Mouse (Mus musculus): ENCODE measurements around the gene Prss53. TPM values are rescaled to one million over a fixed set of nuclear protein-coding genes. Genes with fewer than 3 reads are reported as not detected.
"Not testable (repeated sequence)": the region's sequence is repeated elsewhere in the genome, so short reads cannot be mapped to it uniquely, and the experiment has no call there.

The Prss53 gene
- total RNA-seq, 2 experiments from 2014 or later, result 0.39 TPM; not detected in 1

GRCm38 (mm10) chr7:127912938-127913337 is 22.2 kb upstream of the Prss53 start:
- ATAC-seq (replicated peaks; ENCODE audit: poor library complexity), result no peak

GRCm38 (mm10) chr7:127912190-127912871 is 21.6 kb upstream of the Prss53 start, which contains the start of gene Kat8:
Kat8 (plus strand) TSS chr7:127912516.
- peak; percentile 98 for ATAC-seq (replicated peaks; ENCODE audit: poor library complexity)

GRCm38 (mm10) chr7:127908656-127909055 is 17.9 kb upstream of the Prss53 start:
- no peak for ATAC-seq (replicated peaks; ENCODE audit: poor library complexity)

GRCm38 (mm10) chr7:127907939-127908338 is 17.2 kb upstream of the Prss53 start:
- no peak for ATAC-seq (replicated peaks; ENCODE audit: poor library complexity)

GRCm38 (mm10) chr7:127903971-127904796 is 13.4 kb upstream of the Prss53 start, which contains the start of gene Bckdk:
Bckdk (plus strand) TSS chr7:127904082.
- peak; percentile 86 for ATAC-seq (replicated peaks; ENCODE audit: poor library complexity)

GRCm38 (mm10) chr7:127901772-127902171 is 11.0 kb upstream of the Prss53 start:
- ATAC-seq (replicated peaks; ENCODE audit: poor library complexity), result no peak

GRCm38 (mm10) chr7:127899997-127900396 is 9.2 kb upstream of the Prss53 start:
- ATAC-seq (replicated peaks; ENCODE audit: poor library complexity), result no peak

- no peak for ATAC-seq (replicated peaks; ENCODE audit: poor library complexity)
Observed at GRCm38 (mm10) chr7:127898179-127898956, 7.6 kb upstream of the Prss53 start.

GRCm38 (mm10) chr7:127897542-127897941 is 6.8 kb upstream of the Prss53 start:
- ATAC-seq (replicated peaks; ENCODE audit: poor library complexity), result no peak

- ATAC-seq (replicated peaks; ENCODE audit: poor library complexity), result peak; percentile 43
Observed at GRCm38 (mm10) chr7:127896384-127896783, 5.6 kb upstream of the Prss53 start.

- not testable (repeated sequence) for ATAC-seq (replicated peaks; ENCODE audit: poor library complexity)
Observed at GRCm38 (mm10) chr7:127895891-127896290, 5.1 kb upstream of the Prss53 start.

- peak; percentile 91 for ATAC-seq (replicated peaks; ENCODE audit: poor library complexity)
Observed at GRCm38 (mm10) chr7:127895442-127895841, 4.7 kb upstream of the Prss53 start, which contains the start of the genes Gm21974 and Vkorc1. Gm21974 (minus strand) TSS chr7:127895454. Vkorc1 (minus strand) TSS chr7:127895617.

GRCm38 (mm10) chr7:127894480-127894879 is 3.7 kb upstream of the Prss53 start:
- no peak for ATAC-seq (replicated peaks; ENCODE audit: poor library complexity)

GRCm38 (mm10) chr7:127888821-127889220 is 1.9 kb downstream of the Prss53 start:
- ATAC-seq (replicated peaks; ENCODE audit: poor library complexity), result peak; percentile 43; the same call in 1 of the 2 replicates

- no peak for ATAC-seq (replicated peaks; ENCODE audit: poor library complexity)
Observed at GRCm38 (mm10) chr7:127887781-127888180, 3.0 kb downstream of the Prss53 start.

- ATAC-seq (replicated peaks; ENCODE audit: poor library complexity), result no peak
Observed at GRCm38 (mm10) chr7:127887191-127887590, 3.6 kb downstream of the Prss53 start.

GRCm38 (mm10) chr7:127886551-127886950 is 4.2 kb downstream of the Prss53 start:
- ATAC-seq (replicated peaks; ENCODE audit: poor library complexity), result no peak

GRCm38 (mm10) chr7:127885951-127886350 is 4.8 kb downstream of the Prss53 start:
- peak; percentile 49; the same call in 1 of the 2 replicates for ATAC-seq (replicated peaks; ENCODE audit: poor library complexity)

- no peak for ATAC-seq (replicated peaks; ENCODE audit: poor library complexity)
Observed at GRCm38 (mm10) chr7:127880431-127880830, 10.3 kb downstream of the Prss53 start.

GRCm38 (mm10) chr7:127879301-127879700 is 11.5 kb downstream of the Prss53 start:
- ATAC-seq (replicated peaks; ENCODE audit: poor library complexity), result no peak
